Mouse (Mus musculus): Measurements from ENCODE around the gene Padi1. TPM values are rescaled to one million over a fixed set of nuclear protein-coding genes. Genes with fewer than 3 reads are reported as not detected.

Padi1 gene
- total RNA-seq (2015): 0.05 TPM in 2 replicates
- not detected in 2 replicates for total RNA-seq (2017)

GRCm38 (mm10) chr4:140845666-140846065 is at the start of gene Padi1:
Gene Padi1, minus strand, starts transcription at chr4:140845778.
- ATAC-seq (replicated peaks; ENCODE audit: poor library complexity): 0 out of 2 replicates have a peak, but pooled peaks have one; percentile 20

GRCm38 (mm10) chr4:140892163-140892530 is 46.6 kb upstream of the Padi1 start:
- ATAC-seq (replicated peaks; ENCODE audit: poor library complexity): no peak

GRCm38 (mm10) chr4:140891525-140892162 is 46.1 kb upstream of the Padi1 start:
- no peak for ATAC-seq (replicated peaks; ENCODE audit: poor library complexity)

- ATAC-seq (replicated peaks; ENCODE audit: poor library complexity): no peak
Observed at GRCm38 (mm10) chr4:140883852-140884251, 38.3 kb upstream of the Padi1 start.

- ATAC-seq (replicated peaks; ENCODE audit: poor library complexity): no peak
Observed at GRCm38 (mm10) chr4:140882981-140883380, 37.4 kb upstream of the Padi1 start.

GRCm38 (mm10) chr4:140882365-140882764 is 36.8 kb upstream of the Padi1 start:
- ATAC-seq (replicated peaks; ENCODE audit: poor library complexity): no peak

- ATAC-seq (replicated peaks; ENCODE audit: poor library complexity): no peak
Observed at GRCm38 (mm10) chr4:140881771-140882170, 36.2 kb upstream of the Padi1 start.

GRCm38 (mm10) chr4:140881026-140881670 is 35.6 kb upstream of the Padi1 start:
- no peak for ATAC-seq (replicated peaks; ENCODE audit: poor library complexity)

- no peak for ATAC-seq (replicated peaks; ENCODE audit: poor library complexity)
Observed at GRCm38 (mm10) chr4:140880207-140880606, 34.6 kb upstream of the Padi1 start.

GRCm38 (mm10) chr4:140879739-140880138 is 34.2 kb upstream of the Padi1 start:
- peak; percentile 54 for ATAC-seq (replicated peaks; ENCODE audit: poor library complexity)

GRCm38 (mm10) chr4:140879116-140879515 is 33.5 kb upstream of the Padi1 start:
- no peak for ATAC-seq (replicated peaks; ENCODE audit: poor library complexity)

GRCm38 (mm10) chr4:140878655-140879054 is 33.1 kb upstream of the Padi1 start:
- no peak for ATAC-seq (replicated peaks; ENCODE audit: poor library complexity)

- no peak for ATAC-seq (replicated peaks; ENCODE audit: poor library complexity)
Observed at GRCm38 (mm10) chr4:140877441-140877840, 31.9 kb upstream of the Padi1 start.

GRCm38 (mm10) chr4:140876681-140877080 is 31.1 kb upstream of the Padi1 start:
- ATAC-seq (replicated peaks; ENCODE audit: poor library complexity): no peak

GRCm38 (mm10) chr4:140876161-140876560 is 30.6 kb upstream of the Padi1 start:
- no peak for ATAC-seq (replicated peaks; ENCODE audit: poor library complexity)

GRCm38 (mm10) chr4:140873011-140873410 is 27.4 kb upstream of the Padi1 start:
- no peak for ATAC-seq (replicated peaks; ENCODE audit: poor library complexity)

GRCm38 (mm10) chr4:140872686-140872992 is 27.1 kb upstream of the Padi1 start:
- ATAC-seq (replicated peaks; ENCODE audit: poor library complexity): no peak

GRCm38 (mm10) chr4:140871851-140872685 is 26.5 kb upstream of the Padi1 start:
- ATAC-seq (replicated peaks; ENCODE audit: poor library complexity): peak; percentile 63

GRCm38 (mm10) chr4:140871376-140871775 is 25.8 kb upstream of the Padi1 start:
- no peak for ATAC-seq (replicated peaks; ENCODE audit: poor library complexity)

- no peak for ATAC-seq (replicated peaks; ENCODE audit: poor library complexity)
Observed at GRCm38 (mm10) chr4:140870876-140871275, 25.3 kb upstream of the Padi1 start.

- ATAC-seq (replicated peaks; ENCODE audit: poor library complexity): no peak
Observed at GRCm38 (mm10) chr4:140869945-140870344, 24.4 kb upstream of the Padi1 start.
